Mouse (Mus musculus) bone marrow, adult 2 months (tissue): ENCODE data around the gene Ptpn11. TPM values are rescaled to one million over a fixed set of nuclear protein-coding genes. Genes with fewer than 3 reads are reported as not detected.
"Not testable (repeated sequence)": the region's sequence is repeated elsewhere in the genome, so short reads cannot be mapped to it uniquely, and the experiment has no call there.

Experiments used
- H3K27ac ChIP-seq: fragments of 200-500 bp; 2 replicates; pipeline ENCODE4 v1.5.1; 2012; ENCODE audit warnings: low read depth, mild to moderate bottlenecking, control low read depth, inconsistent platforms, low read length; ENCODE audit not compliant: control insufficient read depth, poor library complexity, insufficient read depth
- H3K4me1 ChIP-seq: fragments of 200-500 bp; 2 replicates; pipeline ENCODE4 v1.6.1; 2011; ENCODE audit warnings: low read length; ENCODE audit not compliant: control insufficient read depth, insufficient read depth
- H3K4me3 ChIP-seq: fragments of 200-500 bp; replicated peaks from 2 replicates; pipeline ENCODE3; 2011; ENCODE audit warnings: mild to moderate bottlenecking, low read depth, low read length, control low read depth; ENCODE audit not compliant: control insufficient read depth
- CTCF ChIP-seq: fragments of 200-500 bp; IDR thresholded peaks from 2 replicates; pipeline ENCODE4 v1.5.1; 2011; ENCODE audit warnings: low read length, control low read depth; ENCODE audit not compliant: control insufficient read depth, insufficient read depth
- POLR2A ChIP-seq: fragments of 200-500 bp; IDR thresholded peaks from 2 replicates; pipeline ENCODE4 v1.6.1; 2011; ENCODE audit warnings: low read depth, mild to moderate bottlenecking, control low read depth, low read length, borderline replicate concordance; ENCODE audit not compliant: control insufficient read depth
- WGBS: fragments of 180-500 bp; shearing (Covaris S2); methylation state at CpG from one replicate; pipeline ENCODE4 v1.1.7; 2018; 5-methylcytosine and 5-hydroxymethylcytosine counted together
- polyA plus RNA-seq: library from polyadenylated mRNA; stranded (reverse); fragments of >200 nt; gene quantifications from 2 replicates; pipeline ENCODE4 v1.2.4, GENCODE M21; 2011; ENCODE audit warnings: low replicate concordance; ENCODE audit not compliant: missing spikeins, insufficient read depth, insufficient read length

Ptpn11 gene
- polyA plus RNA-seq, 1 experiment: 33.3 TPM

DNA sequence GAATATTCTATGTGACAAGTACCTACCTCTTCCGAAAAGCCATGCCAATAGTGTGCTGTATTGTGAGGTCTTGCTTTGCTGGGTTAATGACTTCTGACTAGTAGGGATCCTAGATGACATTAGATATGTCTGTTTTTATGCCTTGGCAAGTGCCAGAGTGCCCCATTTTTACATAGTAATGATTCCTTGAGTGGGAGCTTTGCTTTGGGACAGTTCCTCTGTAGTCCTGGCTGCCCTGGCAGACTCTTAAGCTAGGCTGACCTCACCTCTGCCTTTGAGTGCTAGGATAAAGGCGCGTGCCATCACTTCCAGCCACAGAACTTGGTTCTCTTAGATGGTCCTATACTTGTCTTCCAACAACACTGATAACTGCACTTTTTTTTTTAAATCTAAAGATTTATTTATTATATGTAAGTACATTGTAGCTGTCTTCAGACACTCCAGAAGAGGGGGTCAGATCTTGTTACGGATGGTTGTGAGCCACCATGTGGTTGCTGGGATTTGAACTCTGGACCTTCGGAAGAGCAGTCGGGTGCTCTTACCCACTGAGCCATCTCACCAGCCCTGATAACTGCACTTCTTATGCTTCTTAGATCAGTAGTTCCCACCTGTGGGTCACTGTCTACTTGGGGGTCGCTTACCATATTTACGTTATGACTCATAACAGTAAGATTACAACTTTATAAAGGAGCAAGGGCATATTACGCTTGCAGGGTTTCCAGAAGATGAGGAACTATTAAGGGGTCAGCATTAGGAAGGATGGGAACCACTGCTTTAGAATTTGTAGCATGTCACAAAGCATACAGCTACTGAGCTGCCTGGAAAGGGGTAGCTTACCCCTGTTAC, 18.8 kb upstream of the Ptpn11 start:
- Histone ChIP-seq H3K27ac (no peak overlapping the region), H3K4me3 (no peak overlapping the region), H3K4me1 (peaks cover 4% of the 10 kb centered on the region; the same call in 1 of the 2 replicates)
- no peak for TF ChIP-seq CTCF
- 88% methylated on average over 9 of the region's 9 CpGs for WGBS

DNA sequence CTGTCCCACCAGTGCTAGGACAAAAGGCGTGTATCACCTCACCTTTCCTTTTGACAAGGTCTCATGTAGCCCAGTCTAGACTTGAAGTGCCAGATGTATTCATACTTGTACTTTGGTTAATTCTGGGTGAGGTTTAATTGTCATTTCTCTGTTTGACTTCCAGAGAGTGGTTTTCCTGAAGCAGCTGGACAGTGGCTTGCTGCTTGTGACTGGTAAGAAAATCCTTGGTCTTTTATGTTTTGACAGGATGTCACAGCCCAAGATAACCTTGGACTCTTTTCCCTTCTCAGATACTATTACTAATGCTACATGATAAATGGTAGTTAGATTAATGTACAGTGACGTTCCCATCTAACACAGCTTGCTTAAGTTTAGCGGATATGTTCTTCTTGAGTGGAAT, 15.8 kb upstream of the Ptpn11 start:
- H3K4me3 ChIP-seq: no peak overlapping the region
- 82% methylated on average over 3 of the region's 3 CpGs for WGBS
- no peak overlapping the region for H3K27ac ChIP-seq
- no peak for TF ChIP-seq POLR2A
- peaks cover 4% of the 10 kb centered on the region; the same call in 1 of the 2 replicates for H3K4me1 ChIP-seq

GRCm38 (mm10) chr5:121206540-121206939, 15.3 kb upstream of the Ptpn11 start:
- Histone ChIP-seq H3K27ac (no peak overlapping the region), H3K4me3 (no peak overlapping the region), H3K4me1 (peaks cover 4% of the 10 kb centered on the region; the same call in 1 of the 2 replicates)
- TF ChIP-seq CTCF (no peak), POLR2A (no peak)
- WGBS: 79% methylated on average over 9 of the region's 9 CpGs

DNA sequence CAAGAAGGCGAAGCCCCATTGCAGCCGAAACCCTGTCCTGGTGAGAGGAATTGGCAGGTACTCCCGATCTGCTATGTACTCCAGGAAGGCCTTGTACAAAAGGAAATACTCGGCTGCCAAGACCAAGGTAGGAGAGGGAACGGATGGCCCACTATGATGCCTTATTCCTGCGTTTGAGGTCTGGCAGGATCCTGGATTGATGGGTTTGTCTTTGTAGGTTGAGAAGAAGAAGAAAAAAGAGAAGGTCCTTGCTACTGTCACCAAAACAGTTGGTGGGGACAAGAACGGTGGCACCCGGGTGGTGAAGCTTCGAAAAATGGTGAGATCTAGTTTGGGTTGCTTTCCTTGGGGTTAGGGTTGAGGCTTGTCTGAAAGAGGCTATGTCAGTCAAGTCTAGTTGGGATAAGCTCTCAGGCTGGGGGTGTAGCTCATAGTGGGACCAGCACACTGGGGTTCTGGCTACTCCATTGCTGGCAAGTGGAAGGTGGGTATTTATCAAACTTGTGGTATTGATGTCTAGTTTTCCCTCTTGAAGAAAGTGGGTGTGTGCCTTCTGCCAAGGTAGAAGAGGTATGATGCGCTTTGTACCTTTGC, 14.4 kb upstream of the Ptpn11 start:
- H3K27ac ChIP-seq, H3K4me1 ChIP-seq: not testable (repeated sequence)
- 46% methylated on average over 8 of the region's 10 CpGs for whole genome bisulfite sequencing
- peak overlapping the region; percentile 24 for H3K4me3 ChIP-seq

DNA sequence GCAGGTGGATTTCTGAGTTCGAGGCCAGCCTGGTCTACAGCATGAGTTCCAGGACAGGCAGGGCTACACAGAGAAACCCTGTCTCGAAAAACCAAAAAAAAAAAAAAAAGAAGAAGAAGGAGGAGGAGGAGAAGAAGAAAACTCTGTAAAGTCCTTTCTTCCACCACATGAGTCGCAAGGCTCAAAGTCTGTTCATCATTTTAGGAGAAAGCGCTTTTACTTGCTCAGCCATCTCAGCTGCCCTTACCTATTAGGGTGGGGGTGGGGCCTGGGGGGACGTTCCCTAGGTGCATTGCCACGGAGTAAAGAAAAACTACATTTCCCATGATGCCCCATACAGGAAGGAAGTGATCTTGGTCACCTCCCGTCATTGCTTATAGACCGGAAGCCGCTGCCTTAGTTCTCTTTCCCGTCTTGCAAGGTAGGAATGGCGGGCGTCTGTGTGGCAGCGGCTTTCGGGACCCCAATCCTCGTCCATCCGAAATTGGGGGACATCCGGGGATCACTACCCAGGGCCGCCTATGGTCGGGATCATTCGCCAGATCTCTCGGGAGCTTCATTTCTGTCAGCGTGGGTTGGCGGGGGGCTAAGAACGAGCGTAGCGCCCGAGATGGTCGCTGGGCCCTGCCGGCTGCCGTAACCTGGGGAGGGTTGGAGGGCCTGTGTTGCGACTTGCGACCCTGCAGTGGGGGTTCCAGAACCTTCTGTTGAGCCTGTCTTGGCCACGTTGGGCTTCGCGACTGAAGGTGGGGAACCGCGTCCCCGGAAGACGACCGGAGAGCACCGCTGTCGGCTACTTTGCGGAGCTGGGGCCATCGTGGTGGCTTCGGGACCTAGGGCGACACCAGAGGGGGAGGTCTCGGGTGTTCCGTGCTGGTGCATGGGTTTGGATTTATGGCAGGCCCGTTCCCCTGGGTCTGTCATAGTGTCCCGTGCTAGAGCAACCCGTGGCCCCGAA, 13.2 kb upstream of the Ptpn11 start, which contains the start of gene Rpl6:
Gene Rpl6 (plus strand): TSS at position 350 of the 958 bp plus-strand sequence.
- under 1% methylated on average over 52 of the region's 52 CpGs for WGBS
- Histone ChIP-seq H3K4me1 (peaks cover 4% of the 10 kb centered on the region; the same call in 1 of the 2 replicates), H3K27ac (peak within 1 kb of the TSS; percentile 38), H3K4me3 (peak within 1 kb of the TSS; percentile 97)
- TF ChIP-seq POLR2A (peak; percentile 45; the same call in 1 of the 2 replicates), CTCF (no peak)

GRCm38 (mm10) chr5:121202467-121202866, 11.3 kb upstream of the Ptpn11 start:
- H3K4me1 ChIP-seq: peaks cover 4% of the 10 kb centered on the region; the same call in 1 of the 2 replicates
- H3K4me3 ChIP-seq: no peak overlapping the region
- no peak overlapping the region for H3K27ac ChIP-seq
- 45% methylated on average over 1 of the region's 1 CpGs for WGBS
- no peak for TF ChIP-seq POLR2A
- TF ChIP-seq CTCF: no peak

- H3K4me3 ChIP-seq: no peak overlapping the region
- H3K27ac ChIP-seq: no peak overlapping the region
- H3K4me1 ChIP-seq: peaks cover 7% of the 10 kb centered on the region
- WGBS: 22% methylated on average over 3 of the region's 3 CpGs
- TF ChIP-seq POLR2A (no peak), CTCF (no peak)
Measured at GRCm38 (mm10) chr5:121201739-121202138, 10.5 kb upstream of the Ptpn11 start.

GRCm38 (mm10) chr5:121198376-121198775, 7.2 kb upstream of the Ptpn11 start:
- Histone ChIP-seq H3K4me3 (no peak overlapping the region), H3K27ac (no peak overlapping the region), H3K4me1 (peaks cover 5% of the 10 kb centered on the region)
- 45% methylated on average over 5 of the region's 5 CpGs for WGBS
- TF ChIP-seq POLR2A (no peak), CTCF (no peak)
